Mouse (Mus musculus) MEL (cell line): ENCODE measurements around the gene Cxcl3. TPM values are rescaled to one million over a fixed set of nuclear protein-coding genes. Genes with fewer than 3 reads are reported as not detected.
A peak's percentile ranks its signal among the peaks of the same experiment; 100 is the strongest.

ENCODE experiments used
- DNase-seq: peaks from one replicate; pipeline ENCODE4 v3.0.0; 2011; ENCODE audit warnings: low read depth, low spot score
- H3K27ac ChIP-seq: 2 replicates; pipeline ENCODE4 v1.5.1; 2012; ENCODE audit warnings: low read depth, mild to moderate bottlenecking, control low read depth, low read length, moderate library complexity; ENCODE audit not compliant: control insufficient read depth
- H3K27me3 ChIP-seq, 2 experiments: fragments of 150-350 bp in 1 of 2; sonication (generic) in 1 of 2; 2 replicates each; pipeline ENCODE4 v1.6.1; 2012; ENCODE audit warnings: low read length in 2 of 2, mild to moderate bottlenecking in 2 of 2, improper control_type of control experiment in 1 of 2, moderate library complexity in 1 of 2; ENCODE audit not compliant: insufficient read depth in 2 of 2, control insufficient read depth in 1 of 2
- H3K36me3 ChIP-seq, 2 experiments: 2 replicates each; pipeline ENCODE4 v1.6.1; 2012 to 2014; ENCODE audit warnings: low read length in 2 of 2, improper control_type of control experiment in 1 of 2, inconsistent platforms in 1 of 2, mild to moderate bottlenecking in 1 of 2; ENCODE audit not compliant: insufficient read depth in 2 of 2, control insufficient read depth in 1 of 2
- H3K4me1 ChIP-seq, 2 experiments: fragments of 150-350 bp in 1 of 2; sonication (generic) in 1 of 2; 2 replicates each; pipeline ENCODE4 v1.6.1; 2012; ENCODE audit warnings: low read length in 2 of 2, improper control_type of control experiment in 1 of 2, mild to moderate bottlenecking in 1 of 2; ENCODE audit not compliant: insufficient read depth in 2 of 2, control insufficient read depth in 1 of 2
- H3K4me3 ChIP-seq, 2 experiments: fragments of 150-350 bp in 1 of 2; sonication (generic) in 1 of 2; 2 replicates each; pipeline ENCODE4 v1.5.1; 2012; ENCODE audit warnings: low read depth in 2 of 2, low read length in 2 of 2, mild to moderate bottlenecking in 2 of 2, moderate library complexity in 2 of 2, control low read depth in 1 of 2, improper control_type of control experiment in 1 of 2; ENCODE audit not compliant: control insufficient read depth in 1 of 2, insufficient read depth in 1 of 2
- H3K79me2 ChIP-seq: 2 replicates; pipeline ENCODE4 v1.6.1; 2012; ENCODE audit warnings: mild to moderate bottlenecking, low read length, moderate library complexity; ENCODE audit not compliant: control insufficient read depth, poor library complexity, insufficient read depth
- H3K9ac ChIP-seq: 2 replicates; pipeline ENCODE4 v1.6.1; 2012; ENCODE audit warnings: low read depth, mild to moderate bottlenecking, control low read depth, low read length, moderate library complexity; ENCODE audit not compliant: control insufficient read depth, poor library complexity, severe bottlenecking
- H3K9me3 ChIP-seq: fragments of 150-350 bp; sonication (generic); replicated peaks from 2 replicates; pipeline ENCODE4 v1.6.1; 2012; ENCODE audit warnings: mild to moderate bottlenecking, low read length, improper control_type of control experiment, moderate library complexity; ENCODE audit not compliant: insufficient read depth
- BHLHE40 ChIP-seq: IDR thresholded peaks from 2 replicates; pipeline ENCODE4 v1.6.1; 2012; ENCODE audit warnings: low read depth, mild to moderate bottlenecking, inconsistent platforms, low read length, improper control_type of control experiment, borderline replicate concordance
- CHD1 ChIP-seq: IDR thresholded peaks from 2 replicates; pipeline ENCODE4 v1.6.1; 2012; ENCODE audit warnings: low read depth, mild to moderate bottlenecking, inconsistent platforms, low read length, improper control_type of control experiment
- CHD2 ChIP-seq: IDR thresholded peaks from 2 replicates; pipeline ENCODE4 v1.6.1; 2011; ENCODE audit warnings: low read length, improper control_type of control experiment
- CTCF ChIP-seq, 3 experiments: IDR thresholded peaks in 2 of 3; conservative IDR thresholded peaks in 1 of 3; 2 replicates each; pipeline ENCODE4 v1.5.1; 2011 to 2012; ENCODE audit warnings: low read length in 3 of 3, low read depth in 2 of 3, mild to moderate bottlenecking in 2 of 3, improper control_type of control experiment in 1 of 3, inconsistent platforms in 1 of 3, mixed read lengths in 1 of 3, moderate library complexity in 1 of 3; ENCODE audit not compliant: control insufficient read depth in 1 of 3, insufficient read depth in 1 of 3, poor library complexity in 1 of 3, severe bottlenecking in 1 of 3
- E2F4 ChIP-seq: IDR thresholded peaks from 2 replicates; pipeline ENCODE4 v1.6.1; 2011; ENCODE audit warnings: low read depth, low read length, improper control_type of control experiment, borderline replicate concordance
- ELF1 ChIP-seq: IDR thresholded peaks from 2 replicates; pipeline ENCODE4 v1.6.1; 2014; ENCODE audit warnings: low read depth, mild to moderate bottlenecking, inconsistent platforms, low read length, improper control_type of control experiment, moderate library complexity
- EP300 ChIP-seq, 2 experiments: IDR thresholded peaks; 2 replicates each; pipeline ENCODE4 v1.6.1; 2011; ENCODE audit warnings: improper control_type of control experiment in 2 of 2, low read length in 2 of 2, low read depth in 1 of 2, mild to moderate bottlenecking in 1 of 2
- ETS1 ChIP-seq: IDR thresholded peaks from 2 replicates; pipeline ENCODE4 v1.6.1; 2012; ENCODE audit warnings: low read depth, mild to moderate bottlenecking, inconsistent platforms, low read length, improper control_type of control experiment, moderate library complexity
- GABPA ChIP-seq: IDR thresholded peaks from 2 replicates; pipeline ENCODE4 v1.6.1; 2012; ENCODE audit warnings: low read depth, mild to moderate bottlenecking, inconsistent platforms, low read length, improper control_type of control experiment, moderate library complexity
- GATA1 ChIP-seq: IDR thresholded peaks from 2 replicates; pipeline ENCODE4 v1.6.1; 2011; ENCODE audit warnings: low read depth, low read length, improper control_type of control experiment
- HCFC1 ChIP-seq: IDR thresholded peaks from 2 replicates; pipeline ENCODE4 v1.6.1; 2012; ENCODE audit warnings: low read depth, mild to moderate bottlenecking, inconsistent platforms, low read length, improper control_type of control experiment, moderate library complexity
- JUND ChIP-seq: IDR thresholded peaks from 2 replicates; pipeline ENCODE4 v1.6.1; 2011; ENCODE audit warnings: low read depth, mild to moderate bottlenecking, improper control_type of control experiment, low read length
- KAT2A ChIP-seq: conservative IDR thresholded peaks from 2 replicates; pipeline ENCODE4 v1.6.1; 2012; ENCODE audit warnings: low read depth, low read length, improper control_type of control experiment, inconsistent platforms
- MAFK ChIP-seq: IDR thresholded peaks from 2 replicates; pipeline ENCODE4 v1.6.1; 2011; ENCODE audit warnings: low read depth, mild to moderate bottlenecking, low read length, improper control_type of control experiment, borderline replicate concordance
- MAX ChIP-seq: IDR thresholded peaks from 2 replicates; pipeline ENCODE4 v1.6.1; 2011; ENCODE audit warnings: low read length, improper control_type of control experiment
- MAZ ChIP-seq: IDR thresholded peaks from 2 replicates; pipeline ENCODE4 v1.6.1; 2012; ENCODE audit warnings: low read depth, mild to moderate bottlenecking, inconsistent platforms, low read length, improper control_type of control experiment
- MXI1 ChIP-seq: IDR thresholded peaks from 2 replicates; pipeline ENCODE4 v1.6.1; 2011; ENCODE audit warnings: mild to moderate bottlenecking, low read depth, low read length, improper control_type of control experiment
- MYB ChIP-seq: IDR thresholded peaks from 2 replicates; pipeline ENCODE4 v1.6.1; 2011; ENCODE audit warnings: mild to moderate bottlenecking, low read depth, low read length, improper control_type of control experiment
- NELFE ChIP-seq: IDR thresholded peaks from 2 replicates; pipeline ENCODE4 v1.6.1; 2011; ENCODE audit warnings: low read depth, low read length, improper control_type of control experiment
- NRF1 ChIP-seq: IDR thresholded peaks from 2 replicates; pipeline ENCODE4 v1.6.1; 2014; ENCODE audit warnings: low read depth, mild to moderate bottlenecking, inconsistent platforms, low read length, improper control_type of control experiment, moderate library complexity; ENCODE audit not compliant: poor library complexity, insufficient read depth, severe bottlenecking
- POLR2A ChIP-seq, 2 experiments: IDR thresholded peaks; 2 replicates each; pipeline ENCODE4 v1.6.1; 2011 to 2012; ENCODE audit warnings: low read length in 2 of 2, mild to moderate bottlenecking in 2 of 2, control low read depth in 1 of 2, improper control_type of control experiment in 1 of 2, low read depth in 1 of 2, moderate library complexity in 1 of 2; ENCODE audit not compliant: control insufficient read depth in 1 of 2, insufficient read depth in 1 of 2, poor library complexity in 1 of 2
- POLR2AphosphoS2 ChIP-seq: IDR thresholded peaks from 2 replicates; pipeline ENCODE4 v1.6.1; 2011; ENCODE audit warnings: low read length, improper control_type of control experiment
- POLR2AphosphoS5 ChIP-seq: IDR thresholded peaks from 2 replicates; pipeline ENCODE4 v1.6.1; 2012; ENCODE audit warnings: low read depth, borderline replicate concordance, mild to moderate bottlenecking, inconsistent platforms, low read length, moderate library complexity, mixed read lengths
- RAD21 ChIP-seq: IDR thresholded peaks from 2 replicates; pipeline ENCODE4 v1.6.1; 2011; ENCODE audit warnings: mild to moderate bottlenecking, low read depth, low read length, improper control_type of control experiment
- RCOR1 ChIP-seq: IDR thresholded peaks from 2 replicates; pipeline ENCODE4 v1.6.1; 2012; ENCODE audit warnings: low read depth, mild to moderate bottlenecking, inconsistent platforms, low read length, improper control_type of control experiment
- SIN3A ChIP-seq: IDR thresholded peaks from 2 replicates; pipeline ENCODE4 v1.6.1; 2012; ENCODE audit warnings: low read length, improper control_type of control experiment, inconsistent platforms
- SMC3 ChIP-seq: IDR thresholded peaks from 2 replicates; pipeline ENCODE4 v1.6.1; 2011; ENCODE audit warnings: low read depth, low read length, improper control_type of control experiment
- TAL1 ChIP-seq: IDR thresholded peaks from 2 replicates; pipeline ENCODE4 v1.6.1; 2012; ENCODE audit warnings: mild to moderate bottlenecking, inconsistent platforms, low read length, moderate library complexity, mixed read lengths
- TBP ChIP-seq: IDR thresholded peaks from 2 replicates; pipeline ENCODE4 v1.8.0; 2011; ENCODE audit warnings: low read depth, low read length, improper control_type of control experiment
- TCF12 ChIP-seq: IDR thresholded peaks from 2 replicates; pipeline ENCODE4 v1.6.1; 2014; ENCODE audit warnings: low read depth, mild to moderate bottlenecking, inconsistent platforms, low read length, improper control_type of control experiment, moderate library complexity
- UBTF ChIP-seq: IDR thresholded peaks from 2 replicates; pipeline ENCODE4 v1.6.1; 2012; ENCODE audit warnings: low read depth, mild to moderate bottlenecking, inconsistent platforms, low read length, improper control_type of control experiment, moderate library complexity, borderline replicate concordance; ENCODE audit not compliant: insufficient read depth
- USF1 ChIP-seq: IDR thresholded peaks from 2 replicates; pipeline ENCODE4 v1.6.1; 2014; ENCODE audit warnings: low read depth, mild to moderate bottlenecking, inconsistent platforms, low read length, improper control_type of control experiment, moderate library complexity
- USF2 ChIP-seq, 2 experiments: IDR thresholded peaks; 2 replicates each; pipeline ENCODE4 v1.6.1; 2011 to 2012; ENCODE audit warnings: improper control_type of control experiment in 2 of 2, low read length in 2 of 2, borderline replicate concordance in 1 of 2, inconsistent platforms in 1 of 2, low read depth in 1 of 2, mild to moderate bottlenecking in 1 of 2; ENCODE audit not compliant: insufficient read depth in 1 of 2
- ZC3H11A ChIP-seq: IDR thresholded peaks from 2 replicates; pipeline ENCODE4 v1.6.1; 2012; ENCODE audit warnings: low read depth, mild to moderate bottlenecking, inconsistent platforms, low read length, improper control_type of control experiment
- ZMIZ1 ChIP-seq: IDR thresholded peaks from 2 replicates; pipeline ENCODE4 v1.6.1; 2012; ENCODE audit warnings: low read depth, mild to moderate bottlenecking, inconsistent platforms, low read length, improper control_type of control experiment, moderate library complexity
- ZNF384 ChIP-seq: IDR thresholded peaks from 2 replicates; pipeline ENCODE4 v1.6.1; 2012; ENCODE audit warnings: low read depth, mild to moderate bottlenecking, inconsistent platforms, low read length, improper control_type of control experiment
- polyA plus RNA-seq, 2 experiments: library from polyadenylated mRNA; stranded (reverse) in 1 of 2; unstranded in 1 of 2; fragments of >175 nt in 1 of 2; fragments of >200 nt in 1 of 2; gene quantifications; 2 replicates each; pipeline versions ENCODE4 v1.2.1 to v1.2.4; 2012; ENCODE audit warnings: low replicate concordance in 2 of 2, low read depth in 1 of 2; ENCODE audit not compliant: insufficient read length in 2 of 2, insufficient read depth in 1 of 2, missing spikeins in 1 of 2
- total RNA-seq: library from RNA; depleted of rRNA; stranded (reverse); fragments of 300-350 nt; gene quantifications from 2 replicates; pipeline ENCODE4 v1.2.3, GENCODE M21; 2012

The Cxcl3 gene
- total and polyA plus RNA-seq, 3 experiments, result not detected

GRCm38 (mm10) chr5:90765821-90766606 lies 19.9 kb upstream of the Cxcl3 start:
- Histone ChIP-seq H3K27ac (peak overlapping the region; percentile 60), H3K27me3 (no peaks in the 10 kb centered on the region), H3K79me2 (no peaks in the 10 kb centered on the region), H3K4me3 (peak overlapping the region; percentile 10 to 38), H3K4me1 (peaks cover 2 to 10% of the 10 kb centered on the region in 2 experiments; a peak in 3 of 4 replicates), H3K9me3 (no peaks in the 10 kb centered on the region), H3K9ac (peak overlapping the region; percentile 0), H3K36me3 (peaks cover 0 to 10% of the 10 kb centered on the region in 2 experiments; a peak in 2 of 4 replicates)
- peak; percentile 61 for DNase-seq
- TF ChIP-seq SMC3 (no peak), MAZ (no peak), MAX (no peak), RCOR1 (0 out of 2 replicates have a peak, but pooled peaks have one; percentile 12), SIN3A (no peak; the same call in 1 of the 2 replicates), TBP (no peak), ZMIZ1 (no peak), GABPA (no peak), CHD1 (no peak), GATA1 (peak; percentile 79), POLR2A (IDR thresholded peaks at IDR 0.05; ENCODE audit: control insufficient read depth in 1 of 2, insufficient read depth in 1 of 2, low read depth in 1 of 2, low read length in 2 of 2, poor library complexity in 1 of 2) (no peak), E2F4 (no peak), ZNF384 (peak; percentile 82), POLR2AphosphoS2 (no peak), ELF1 (no peak), JUND (no peak), TCF12 (peak; percentile 86), POLR2AphosphoS5 (no peak), CHD2 (no peak), NELFE (no peak), EP300 (IDR thresholded peaks at IDR 0.05; ENCODE audit: low read depth in 1 of 2, low read length in 2 of 2) (peak; percentile 85 to 87), NRF1 (no peak), RAD21 (no peak), MAFK (no peak; the same call in 1 of the 2 replicates), MYB (no peak), ETS1 (peak; percentile 86), KAT2A (no peak), UBTF (no peak), HCFC1 (0 out of 2 replicates have a peak, but pooled peaks have one; percentile 47), TAL1 (no peak), BHLHE40 (no peak), CTCF (IDR thresholded peaks at IDR 0.05 in 2 of 3, conservative IDR thresholded peaks at IDR 0.05 in 1 of 3; ENCODE audit: control insufficient read depth in 1 of 3, insufficient read depth in 1 of 3, low read depth in 2 of 3, low read length in 3 of 3, poor library complexity in 1 of 3, severe bottlenecking in 1 of 3) (no peak), USF1 (no peak), ZC3H11A (no peak), MXI1 (no peak), USF2 (IDR thresholded peaks at IDR 0.05; ENCODE audit: borderline replicate concordance in 1 of 2, insufficient read depth in 1 of 2, low read depth in 1 of 2, low read length in 2 of 2) (no peak)
